Mouse (Mus musculus) right cerebral cortex, adult 18-20 months (tissue): ENCODE data around the gene 1600014C23Rik.

Experiments used
- DNase-seq: peaks from one replicate; pipeline ENCODE4 v3.0.0; 2022; ENCODE audit warnings: mixed read lengths

1600014C23Rik gene

DNA sequence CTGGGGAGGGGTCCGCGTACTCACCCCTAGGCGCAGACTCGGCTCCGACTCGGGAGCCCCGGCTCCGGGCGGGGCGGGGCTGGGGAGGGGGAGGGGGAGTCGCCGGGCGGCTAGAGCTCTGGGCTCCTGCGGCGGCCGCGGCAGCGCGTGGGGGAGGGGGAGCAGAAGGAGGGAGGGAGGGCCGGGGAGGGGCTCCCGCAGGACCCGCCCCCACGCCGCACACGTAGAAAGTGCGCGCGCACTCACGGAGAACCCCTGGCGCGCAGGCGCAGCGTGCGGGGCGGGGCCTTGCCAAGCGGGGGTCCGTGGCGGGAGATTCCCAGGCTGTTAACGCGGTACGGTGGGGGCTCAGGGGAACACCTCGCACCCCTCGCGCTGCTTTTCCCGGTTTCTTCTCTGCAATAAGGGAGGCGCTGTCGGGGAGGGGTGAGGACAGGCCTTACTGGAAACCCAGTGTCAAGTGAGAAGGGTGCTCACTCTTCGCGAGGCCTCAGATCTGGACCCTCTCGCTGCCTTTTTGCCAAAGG lies 47.5 kb downstream of the 1600014C23Rik start, which contains the start of gene Mrpl14:
Mrpl14 (plus strand) TSS at position 230 of the 527 bp plus-strand sequence.
- DNase-seq: peak; percentile 93

DNA sequence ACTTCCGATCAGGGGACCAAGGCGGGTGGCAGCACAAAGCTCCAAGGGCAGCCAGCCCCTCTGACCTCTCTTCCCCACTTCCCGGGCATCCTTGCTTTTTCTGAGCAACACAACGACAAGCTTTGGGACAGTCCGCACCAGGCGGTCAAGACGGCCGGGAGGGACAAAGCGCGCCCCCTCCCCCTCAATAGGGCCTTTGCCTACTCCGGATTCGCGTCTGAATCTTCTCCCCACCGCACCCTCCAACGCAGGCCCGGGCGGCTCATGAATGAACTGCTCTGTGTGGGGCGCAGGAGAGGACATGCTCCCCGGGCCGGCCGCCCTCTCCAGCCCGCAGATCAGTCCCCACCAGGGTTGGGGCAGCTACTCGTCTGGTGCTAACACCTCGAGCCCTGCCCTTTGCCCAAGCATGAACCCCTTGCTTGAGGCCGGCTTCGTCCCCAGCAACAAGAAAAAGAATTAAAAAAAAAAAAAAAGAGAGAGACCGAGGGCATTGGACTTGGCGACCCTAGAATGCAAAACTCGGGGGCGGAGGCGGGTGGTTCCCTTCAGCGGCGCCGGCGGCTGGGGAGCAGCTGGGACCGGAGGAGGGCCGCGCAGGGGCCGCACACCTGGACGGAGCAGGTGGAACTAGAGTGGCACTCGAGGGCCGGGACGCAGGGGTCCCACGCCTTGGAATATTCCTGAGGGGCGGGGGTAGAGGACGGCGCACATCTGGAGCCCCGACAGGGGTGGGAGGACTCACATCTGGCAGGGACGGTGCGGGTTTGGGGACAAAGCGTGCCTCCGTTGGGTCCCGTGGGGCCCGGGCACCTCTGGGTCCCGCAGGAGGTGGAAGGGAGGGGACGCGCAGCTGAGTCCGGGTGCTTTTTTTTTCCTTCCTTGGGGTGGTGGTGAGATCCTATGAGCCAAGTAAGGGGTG lies 48.2 kb downstream of the 1600014C23Rik start:
- peak; percentile 52 for DNase-seq

DNA sequence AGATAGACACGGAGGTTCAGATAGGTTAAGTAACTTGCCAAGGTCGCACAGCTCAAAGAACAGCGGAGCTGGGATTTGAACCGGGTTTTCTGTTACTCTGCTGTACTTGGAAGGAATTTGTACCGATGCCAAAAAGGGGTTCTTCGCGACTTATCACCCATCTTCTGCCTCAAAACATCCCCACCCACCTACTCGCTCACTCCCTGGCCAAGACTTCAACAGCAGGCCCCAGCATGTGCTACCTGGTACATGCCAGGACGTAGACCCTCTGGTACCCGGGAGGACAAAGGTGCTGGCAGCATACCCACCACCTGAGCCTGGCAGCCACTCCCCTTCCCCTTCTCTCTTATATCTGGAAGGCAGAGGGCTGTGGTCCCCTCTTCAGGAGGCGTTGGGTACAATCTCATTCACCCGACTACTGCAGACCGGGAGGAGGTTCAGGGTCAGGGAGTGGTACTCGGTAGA lies 48.9 kb downstream of the 1600014C23Rik start:
- no peak for DNase-seq
